Mouse (Mus musculus) MEL (cell line): Measurements from ENCODE around the gene Atp5d. TPM values are rescaled to one million over a fixed set of nuclear protein-coding genes. Genes with fewer than 3 reads are reported as not detected.
A peak's percentile ranks its signal among the peaks of the same experiment; 100 is the strongest.

ENCODE experiments used
- DNase-seq: peaks from one replicate; pipeline ENCODE4 v3.0.0; 2011; ENCODE audit warnings: low read depth, low spot score
- H3K27ac ChIP-seq: 2 replicates; pipeline ENCODE4 v1.5.1; 2012; ENCODE audit warnings: low read depth, mild to moderate bottlenecking, control low read depth, low read length, moderate library complexity; ENCODE audit not compliant: control insufficient read depth
- H3K27me3 ChIP-seq, 2 experiments: fragments of 150-350 bp in 1 of 2; sonication (generic) in 1 of 2; 2 replicates each; pipeline ENCODE4 v1.6.1; 2012; ENCODE audit warnings: low read length in 2 of 2, mild to moderate bottlenecking in 2 of 2, improper control_type of control experiment in 1 of 2, moderate library complexity in 1 of 2; ENCODE audit not compliant: insufficient read depth in 2 of 2, control insufficient read depth in 1 of 2
- H3K36me3 ChIP-seq, 2 experiments: 2 replicates each; pipeline ENCODE4 v1.6.1; 2012 to 2014; ENCODE audit warnings: low read length in 2 of 2, improper control_type of control experiment in 1 of 2, inconsistent platforms in 1 of 2, mild to moderate bottlenecking in 1 of 2; ENCODE audit not compliant: insufficient read depth in 2 of 2, control insufficient read depth in 1 of 2
- H3K4me1 ChIP-seq, 2 experiments: fragments of 150-350 bp in 1 of 2; sonication (generic) in 1 of 2; 2 replicates each; pipeline ENCODE4 v1.6.1; 2012; ENCODE audit warnings: low read length in 2 of 2, improper control_type of control experiment in 1 of 2, mild to moderate bottlenecking in 1 of 2; ENCODE audit not compliant: insufficient read depth in 2 of 2, control insufficient read depth in 1 of 2
- H3K4me3 ChIP-seq, 2 experiments: fragments of 150-350 bp in 1 of 2; sonication (generic) in 1 of 2; 2 replicates each; pipeline ENCODE4 v1.5.1; 2012; ENCODE audit warnings: low read depth in 2 of 2, low read length in 2 of 2, mild to moderate bottlenecking in 2 of 2, moderate library complexity in 2 of 2, control low read depth in 1 of 2, improper control_type of control experiment in 1 of 2; ENCODE audit not compliant: control insufficient read depth in 1 of 2, insufficient read depth in 1 of 2
- H3K79me2 ChIP-seq: 2 replicates; pipeline ENCODE4 v1.6.1; 2012; ENCODE audit warnings: mild to moderate bottlenecking, low read length, moderate library complexity; ENCODE audit not compliant: control insufficient read depth, poor library complexity, insufficient read depth
- H3K9ac ChIP-seq: 2 replicates; pipeline ENCODE4 v1.6.1; 2012; ENCODE audit warnings: low read depth, mild to moderate bottlenecking, control low read depth, low read length, moderate library complexity; ENCODE audit not compliant: control insufficient read depth, poor library complexity, severe bottlenecking
- H3K9me3 ChIP-seq: fragments of 150-350 bp; sonication (generic); replicated peaks from 2 replicates; pipeline ENCODE4 v1.6.1; 2012; ENCODE audit warnings: mild to moderate bottlenecking, low read length, improper control_type of control experiment, moderate library complexity; ENCODE audit not compliant: insufficient read depth
- EP300 ChIP-seq, 2 experiments: IDR thresholded peaks; 2 replicates each; pipeline ENCODE4 v1.6.1; 2011; ENCODE audit warnings: improper control_type of control experiment in 2 of 2, low read length in 2 of 2, low read depth in 1 of 2, mild to moderate bottlenecking in 1 of 2
- ETS1 ChIP-seq: IDR thresholded peaks from 2 replicates; pipeline ENCODE4 v1.6.1; 2012; ENCODE audit warnings: low read depth, mild to moderate bottlenecking, inconsistent platforms, low read length, improper control_type of control experiment, moderate library complexity
- GATA1 ChIP-seq: IDR thresholded peaks from 2 replicates; pipeline ENCODE4 v1.6.1; 2011; ENCODE audit warnings: low read depth, low read length, improper control_type of control experiment
- MAX ChIP-seq: IDR thresholded peaks from 2 replicates; pipeline ENCODE4 v1.6.1; 2011; ENCODE audit warnings: low read length, improper control_type of control experiment
- MAZ ChIP-seq: IDR thresholded peaks from 2 replicates; pipeline ENCODE4 v1.6.1; 2012; ENCODE audit warnings: low read depth, mild to moderate bottlenecking, inconsistent platforms, low read length, improper control_type of control experiment
- MEF2A ChIP-seq: IDR thresholded peaks from 2 replicates; pipeline ENCODE4 v1.6.1; 2014; ENCODE audit warnings: low read depth, mild to moderate bottlenecking, inconsistent platforms, low read length, improper control_type of control experiment; ENCODE audit not compliant: poor library complexity, insufficient replicate concordance, severe bottlenecking; ENCODE audit errors: extremely low read depth
- MXI1 ChIP-seq: IDR thresholded peaks from 2 replicates; pipeline ENCODE4 v1.6.1; 2011; ENCODE audit warnings: mild to moderate bottlenecking, low read depth, low read length, improper control_type of control experiment
- MYC ChIP-seq: IDR thresholded peaks from 2 replicates; pipeline ENCODE4 v1.6.1; 2011; ENCODE audit warnings: low read depth, mild to moderate bottlenecking, low read length, improper control_type of control experiment, moderate library complexity
- NELFE ChIP-seq: IDR thresholded peaks from 2 replicates; pipeline ENCODE4 v1.6.1; 2011; ENCODE audit warnings: low read depth, low read length, improper control_type of control experiment
- RCOR1 ChIP-seq: IDR thresholded peaks from 2 replicates; pipeline ENCODE4 v1.6.1; 2012; ENCODE audit warnings: low read depth, mild to moderate bottlenecking, inconsistent platforms, low read length, improper control_type of control experiment
- SIN3A ChIP-seq: IDR thresholded peaks from 2 replicates; pipeline ENCODE4 v1.6.1; 2012; ENCODE audit warnings: low read length, improper control_type of control experiment, inconsistent platforms
- SMC3 ChIP-seq: IDR thresholded peaks from 2 replicates; pipeline ENCODE4 v1.6.1; 2011; ENCODE audit warnings: low read depth, low read length, improper control_type of control experiment
- TCF12 ChIP-seq: IDR thresholded peaks from 2 replicates; pipeline ENCODE4 v1.6.1; 2014; ENCODE audit warnings: low read depth, mild to moderate bottlenecking, inconsistent platforms, low read length, improper control_type of control experiment, moderate library complexity
- USF2 ChIP-seq, 2 experiments: IDR thresholded peaks; 2 replicates each; pipeline ENCODE4 v1.6.1; 2011 to 2012; ENCODE audit warnings: improper control_type of control experiment in 2 of 2, low read length in 2 of 2, borderline replicate concordance in 1 of 2, inconsistent platforms in 1 of 2, low read depth in 1 of 2, mild to moderate bottlenecking in 1 of 2; ENCODE audit not compliant: insufficient read depth in 1 of 2
- ZKSCAN1 ChIP-seq: IDR thresholded peaks from 2 replicates; pipeline ENCODE4 v1.6.1; 2012; ENCODE audit warnings: low read depth, mild to moderate bottlenecking, inconsistent platforms, low read length, improper control_type of control experiment, moderate library complexity
- polyA plus RNA-seq, 2 experiments: library from polyadenylated mRNA; stranded (reverse) in 1 of 2; unstranded in 1 of 2; fragments of >175 nt in 1 of 2; fragments of >200 nt in 1 of 2; gene quantifications; 2 replicates each; pipeline versions ENCODE4 v1.2.1 to v1.2.4; 2012; ENCODE audit warnings: low replicate concordance in 2 of 2, low read depth in 1 of 2; ENCODE audit not compliant: insufficient read length in 2 of 2, insufficient read depth in 1 of 2, missing spikeins in 1 of 2
- total RNA-seq: library from RNA; depleted of rRNA; stranded (reverse); fragments of 300-350 nt; gene quantifications from 2 replicates; pipeline ENCODE4 v1.2.3, GENCODE M21; 2012

Gene Atp5d
- total and polyA plus RNA-seq, 3 experiments = 300 to 657 (median 308) TPM

- TF ChIP-seq MEF2A = 0 out of 2 replicates have a peak, but pooled peaks have one; percentile 1
- no peak for TF ChIP-seq USF2 (IDR thresholded peaks at IDR 0.05; ENCODE audit: borderline replicate concordance in 1 of 2, insufficient read depth in 1 of 2, low read depth in 1 of 2, low read length in 2 of 2)
- peak; percentile 92 for TF ChIP-seq MAX
Observed at GRCm38 (mm10) chr10:80159561-80160454, 21.4 kb downstream of the Atp5d start (continued).

- Histone ChIP-seq H3K27ac (peak overlapping the region; percentile 77), H3K36me3 (peaks cover 0 to 18% of the 10 kb centered on the region in 2 experiments; a peak in 2 of 4 replicates), H3K9me3 (no peaks in the 10 kb centered on the region), H3K4me1 (peaks cover 6 to 35% of the 10 kb centered on the region in 2 experiments; a peak in 3 of 4 replicates), H3K79me2 (no peaks in the 10 kb centered on the region; the same call in 1 of the 2 replicates), H3K9ac (peak overlapping the region; percentile 66), H3K27me3 (no peaks in the 10 kb centered on the region), H3K4me3 (peak overlapping the region; percentile 53 to 58)
- peak; percentile 66 for DNase-seq
- TF ChIP-seq TCF12 = peak; percentile 25; the same call in 1 of the 2 replicates
- TF ChIP-seq SMC3 = no peak
- TF ChIP-seq RCOR1 = 0 out of 2 replicates have a peak, but pooled peaks have one; percentile 13
- no peak for TF ChIP-seq MYC
- TF ChIP-seq GATA1 = 0 out of 2 replicates have a peak, but pooled peaks have one; percentile 30
- peak; percentile 51 for TF ChIP-seq SIN3A
- TF ChIP-seq MXI1 = no peak; the same call in 1 of the 2 replicates
- TF ChIP-seq EP300 (IDR thresholded peaks at IDR 0.05; ENCODE audit: low read depth in 1 of 2, low read length in 2 of 2) = peak in 1 of 2 experiments; percentile 16; a peak in 1 of 4 replicates
- peak; percentile 9; the same call in 1 of the 2 replicates for TF ChIP-seq MAZ
- TF ChIP-seq ETS1 = peak; percentile 11; the same call in 1 of the 2 replicates
- peak; percentile 53; the same call in 1 of the 2 replicates for TF ChIP-seq MAX
- TF ChIP-seq ZKSCAN1 = no peak
- peak; percentile 51 for TF ChIP-seq NELFE
Observed at GRCm38 (mm10) chr10:80160455-80161371, 22.3 kb downstream of the Atp5d start.
